Mouse (Mus musculus) embryonic facial prominence, embryonic 15.5 days (tissue): Measurements from ENCODE around the gene Srgap2. TPM values are rescaled to one million over a fixed set of nuclear protein-coding genes. Genes with fewer than 3 reads are reported as not detected.

ENCODE experiments used
- ATAC-seq: fragments of 200-750 bp; cut with Nextera tagmentation; 2 replicates; pipeline ENCODE4 v1.8.0; 2017; ENCODE audit warnings: low read depth, moderate TSS enrichment; ENCODE audit not compliant: insufficient number of reproducible peaks, low FRiP score, low TSS enrichment
- H3K27ac ChIP-seq: fragments of 300-500 bp; sonication (generic); replicated peaks from 2 replicates; pipeline ENCODE4 v1.5.1; 2015; ENCODE audit warnings: mild to moderate bottlenecking, inconsistent platforms
- H3K27me3 ChIP-seq: fragments of 300-500 bp; sonication (generic); 2 replicates; pipeline ENCODE4 v1.6.1; 2015; ENCODE audit warnings: inconsistent platforms
- H3K36me3 ChIP-seq: fragments of 300-500 bp; sonication (generic); 2 replicates; pipeline ENCODE4 v1.6.1; 2015; ENCODE audit warnings: mild to moderate bottlenecking, inconsistent platforms
- H3K4me1 ChIP-seq: fragments of 300-500 bp; sonication (generic); 2 replicates; pipeline ENCODE4 v1.6.1; 2015; ENCODE audit warnings: inconsistent platforms
- H3K4me2 ChIP-seq: fragments of 300-500 bp; sonication (generic); replicated peaks from 2 replicates; pipeline ENCODE4 v1.6.1; 2015; ENCODE audit warnings: mild to moderate bottlenecking, inconsistent platforms
- H3K4me3 ChIP-seq: fragments of 300-500 bp; sonication (generic); replicated peaks from 2 replicates; pipeline ENCODE4 v1.5.1; 2015; ENCODE audit warnings: mild to moderate bottlenecking, inconsistent platforms
- H3K9ac ChIP-seq: fragments of 300-500 bp; sonication (generic); 2 replicates; pipeline ENCODE4 v1.6.1; 2015; ENCODE audit warnings: inconsistent platforms
- H3K9me3 ChIP-seq: fragments of 300-500 bp; sonication (generic); replicated peaks from 2 replicates; pipeline ENCODE4 v1.6.1; 2016; ENCODE audit warnings: inconsistent platforms
- WGBS: fragments of 180-500 bp; shearing (Covaris S2); methylation state at CpG from one replicate; pipeline ENCODE4 v1.1.7; 2015; 5-methylcytosine and 5-hydroxymethylcytosine counted together
- polyA plus RNA-seq: library from polyadenylated mRNA; unstranded; fragments of >200 nt; fragmentation: Nextera tagmentation; extraction: Ambion mirVana; gene quantifications from 2 replicates; pipeline ENCODE4 v1.2.1, GENCODE M21; 2015

Srgap2 gene
- polyA plus RNA-seq, 1 experiment from 2014 or later, result 18.0 TPM

- no peaks in the 10 kb centered on the region for H3K9me3 ChIP-seq
- H3K9ac ChIP-seq, result no peak overlapping the region
- peaks cover 29% of the 10 kb centered on the region for H3K4me1 ChIP-seq
- no peak overlapping the region for H3K4me3 ChIP-seq
- ATAC-seq, result no peak
- H3K27ac ChIP-seq, result no peak overlapping the region
- WGBS, result 37% methylated on average over 3 of the region's 3 CpGs
- H3K27me3 ChIP-seq, result no peaks in the 10 kb centered on the region
- no peaks in the 10 kb centered on the region for H3K36me3 ChIP-seq
- no peak overlapping the region for H3K4me2 ChIP-seq
These were observed 246.9 kb downstream of the Srgap2 start for GRCm38 (mm10) chr1:131280280-131280679.

- Histone ChIP-seq H3K4me3 (peak within 1 kb of the TSS; percentile 41), H3K4me2 (peak within 1 kb of the TSS; percentile 53), H3K27ac (peak within 1 kb of the TSS; percentile 65; the same call in 1 of the 2 replicates), H3K27me3 (no peaks in the 10 kb centered on the region), H3K9me3 (no peaks in the 10 kb centered on the region), H3K4me1 (peaks cover 31% of the 10 kb centered on the region), H3K9ac (peak within 1 kb of the TSS; percentile 15; the same call in 1 of the 2 replicates), H3K36me3 (no peaks in the 10 kb centered on the region)
- ATAC-seq, result no peak
- WGBS, result 25% methylated on average over 4 of the region's 4 CpGs
These were observed 247.7 kb downstream of the Srgap2 start, which contains the start of gene Ikbke for GRCm38 (mm10) chr1:131279456-131279776. Gene Ikbke, minus strand, starts transcription at chr1:131279606.

GRCm38 (mm10) chr1:131278606-131279455 lies 248.3 kb downstream of the Srgap2 start:
- ATAC-seq, result no peak
- Histone ChIP-seq H3K9me3 (no peaks in the 10 kb centered on the region), H3K27ac (peak overlapping the region; percentile 65; the same call in 1 of the 2 replicates), H3K9ac (peak overlapping the region; percentile 15; the same call in 1 of the 2 replicates), H3K36me3 (no peaks in the 10 kb centered on the region), H3K4me3 (peak overlapping the region; percentile 41), H3K27me3 (no peaks in the 10 kb centered on the region), H3K4me1 (peaks cover 31% of the 10 kb centered on the region), H3K4me2 (peak overlapping the region; percentile 53)
- 37% methylated on average over 8 of the region's 8 CpGs for WGBS

GRCm38 (mm10) chr1:131276831-131277230 lies 250.3 kb downstream of the Srgap2 start:
- Histone ChIP-seq H3K4me2 (no peak overlapping the region), H3K36me3 (no peaks in the 10 kb centered on the region), H3K27me3 (no peaks in the 10 kb centered on the region), H3K27ac (no peak overlapping the region), H3K9me3 (no peaks in the 10 kb centered on the region), H3K4me3 (no peak overlapping the region), H3K4me1 (peaks cover 31% of the 10 kb centered on the region), H3K9ac (no peak overlapping the region)
- no peak for ATAC-seq

GRCm38 (mm10) chr1:131275577-131275976 lies 251.6 kb downstream of the Srgap2 start:
- no peaks in the 10 kb centered on the region for H3K9me3 ChIP-seq
- H3K27ac ChIP-seq, result no peak overlapping the region
- no peak overlapping the region for H3K4me2 ChIP-seq
- WGBS, result 80% methylated on average over 14 of the region's 14 CpGs
- H3K9ac ChIP-seq, result no peak overlapping the region
- H3K36me3 ChIP-seq, result no peaks in the 10 kb centered on the region
- no peaks in the 10 kb centered on the region for H3K27me3 ChIP-seq
- H3K4me3 ChIP-seq, result no peak overlapping the region
- no peak for ATAC-seq
- H3K4me1 ChIP-seq, result peaks cover 31% of the 10 kb centered on the region

GRCm38 (mm10) chr1:131274725-131275539 lies 252.2 kb downstream of the Srgap2 start:
- ATAC-seq, result no peak
- no peak overlapping the region for H3K4me3 ChIP-seq
- no peak overlapping the region for H3K4me2 ChIP-seq
- H3K9ac ChIP-seq, result no peak overlapping the region
- H3K4me1 ChIP-seq, result peaks cover 26% of the 10 kb centered on the region
- WGBS, result 52% methylated on average over 22 of the region's 22 CpGs
- H3K27ac ChIP-seq, result no peak overlapping the region
- H3K36me3 ChIP-seq, result no peaks in the 10 kb centered on the region
- no peaks in the 10 kb centered on the region for H3K27me3 ChIP-seq
- no peaks in the 10 kb centered on the region for H3K9me3 ChIP-seq

- 0 out of 2 replicates have a peak, but pooled peaks cover under 1% of the 10 kb centered on the region for H3K4me1 ChIP-seq
- no peak overlapping the region for H3K9ac ChIP-seq
- H3K4me3 ChIP-seq, result no peak overlapping the region
- H3K4me2 ChIP-seq, result peak overlapping the region; percentile 8; the same call in 1 of the 2 replicates
- no peak for ATAC-seq
- 33% methylated on average over 22 of the region's 22 CpGs for WGBS
- no peak overlapping the region for H3K27ac ChIP-seq
- no peaks in the 10 kb centered on the region for H3K27me3 ChIP-seq
- no peaks in the 10 kb centered on the region for H3K36me3 ChIP-seq
- no peaks in the 10 kb centered on the region for H3K9me3 ChIP-seq
These were observed 257.2 kb downstream of the Srgap2 start for GRCm38 (mm10) chr1:131269797-131270578.

- Histone ChIP-seq H3K27me3 (no peaks in the 10 kb centered on the region), H3K4me1 (no peaks in the 10 kb centered on the region), H3K4me2 (no peak overlapping the region), H3K36me3 (no peaks in the 10 kb centered on the region), H3K4me3 (no peak overlapping the region), H3K9ac (no peak overlapping the region), H3K9me3 (no peaks in the 10 kb centered on the region), H3K27ac (no peak overlapping the region)
- 81% methylated on average over 10 of the region's 10 CpGs for WGBS
- no peak for ATAC-seq
These were observed 258.4 kb downstream of the Srgap2 start for GRCm38 (mm10) chr1:131268776-131269175.

- no peaks in the 10 kb centered on the region for H3K4me1 ChIP-seq
- H3K27ac ChIP-seq, result no peak overlapping the region
- WGBS, result 70% methylated on average over 12 of the region's 12 CpGs
- ATAC-seq, result no peak
- H3K4me3 ChIP-seq, result no peak overlapping the region
- 0 out of 2 replicates have a peak, but pooled peaks cover 5% of the 10 kb centered on the region for H3K27me3 ChIP-seq
- H3K9me3 ChIP-seq, result no peaks in the 10 kb centered on the region
- no peaks in the 10 kb centered on the region for H3K36me3 ChIP-seq
- H3K4me2 ChIP-seq, result no peak overlapping the region
- no peak overlapping the region for H3K9ac ChIP-seq
These were observed 263.2 kb downstream of the Srgap2 start for GRCm38 (mm10) chr1:131263905-131264304.

- Histone ChIP-seq H3K9me3 (no peaks in the 10 kb centered on the region), H3K27me3 (0 out of 2 replicates have a peak, but pooled peaks cover 5% of the 10 kb centered on the region), H3K4me1 (no peaks in the 10 kb centered on the region), H3K36me3 (no peaks in the 10 kb centered on the region), H3K9ac (no peak overlapping the region), H3K4me2 (no peak overlapping the region), H3K4me3 (no peak overlapping the region), H3K27ac (no peak overlapping the region)
- 30% methylated on average over 10 of the region's 10 CpGs for WGBS
- ATAC-seq, result no peak
These were observed 266.9 kb downstream of the Srgap2 start for GRCm38 (mm10) chr1:131260309-131260656.
